Mouse (Mus musculus): ENCODE measurements at regions not wholly inside any gene's neighbourhood (a gene's known extent, or its start where the extent isn't known, plus 50 kb on each side); places are given as distances from the start of the nearest gene placed in this dataset.

GRCm38 (mm10) chr14:76657375-76657774 is 100.7 kb upstream of the Serp2 start:
- TF ChIP-seq CTCF (IDR thresholded peaks at IDR 0.05; ENCODE audit: extremely low read depth, insufficient read depth, low read length) (no peak), POLR2A (IDR thresholded peaks at IDR 0.05; ENCODE audit: extremely low read depth, insufficient read depth, low read length) (no peak)
